Mouse (Mus musculus): ENCODE measurements around the gene Ccna2. TPM values are rescaled to one million over a fixed set of nuclear protein-coding genes. Genes with fewer than 3 reads are reported as not detected.
A peak's percentile ranks its signal among the peaks of the same experiment; 100 is the strongest.

Gene Ccna2
- polyA plus RNA-seq, 1 experiment from 2014 or later = 75.6 TPM

DNA sequence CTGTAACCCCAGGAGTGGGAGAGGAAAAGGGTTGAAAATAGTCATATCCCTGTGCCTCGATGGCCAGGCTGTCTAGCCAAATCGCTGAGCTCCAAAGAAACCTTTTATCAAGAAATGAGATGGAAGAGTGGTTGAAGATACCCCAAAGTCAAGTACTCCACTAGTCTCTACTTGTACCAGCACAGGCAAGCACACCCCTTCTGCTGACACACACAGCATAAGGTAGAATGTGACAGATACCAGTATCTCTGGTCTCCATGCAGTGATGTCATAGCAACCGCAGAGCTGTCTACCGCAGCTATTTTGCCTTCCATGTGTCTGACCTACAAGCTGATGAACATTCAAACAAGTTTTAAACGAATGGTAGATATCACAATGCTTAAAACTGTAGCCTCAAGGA, 2.1 kb downstream of the Ccna2 start:
- Histone ChIP-seq H3K4me3 (replicated peaks; ENCODE audit: low read length) (peak overlapping the region; percentile 79), H3K9ac (replicated peaks; ENCODE audit: low read depth, low read length) (no peak overlapping the region), H3K4me2 (ENCODE audit: low read length) (peak overlapping the region; percentile 98)

DNA sequence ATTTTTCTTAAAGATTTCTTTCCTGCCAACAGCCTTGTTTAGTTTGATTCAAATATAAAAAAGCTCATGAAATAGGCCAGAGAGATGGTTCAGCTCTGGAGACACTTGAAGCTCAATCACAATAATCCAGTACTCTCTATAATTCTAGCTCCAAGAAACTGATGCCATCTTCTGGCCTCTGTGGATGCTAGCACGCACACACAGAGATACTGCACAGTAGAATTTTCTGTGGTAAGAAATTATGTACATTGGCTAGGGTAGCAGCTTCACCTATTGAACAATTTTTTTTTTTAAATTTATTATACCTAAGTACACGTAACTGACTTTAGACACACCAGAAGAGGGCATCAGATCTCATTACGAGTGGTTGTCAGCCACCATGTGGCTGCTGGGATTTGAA, 8.3 kb downstream of the Ccna2 start:
- 91% methylated on average over 3 of the region's 3 CpGs for WGBS
- Histone ChIP-seq H3K4me2 (ENCODE audit: low read length) (no peak overlapping the region), H3K4me3 (replicated peaks; ENCODE audit: low read length) (no peak overlapping the region), H3K27me3 (replicated peaks; ENCODE audit: control insufficient read depth, insufficient read depth, low read length) (no peaks in the 10 kb centered on the region), H3K36me3 (ENCODE audit: control insufficient read depth, insufficient read depth) (peaks cover 37% of the 10 kb centered on the region), H3K9ac (replicated peaks; ENCODE audit: low read depth, low read length) (no peak overlapping the region), H3K9me3 (ENCODE audit: control insufficient read depth, low read length) (no peaks in the 10 kb centered on the region), H3K4me1 (replicated peaks; ENCODE audit: control insufficient read depth, insufficient read depth, low read length) (no peaks in the 10 kb centered on the region), H3K27ac (ENCODE audit: low read length) (no peak overlapping the region)
- no peak for ATAC-seq

More for the DNA sequence above, 2.1 kb downstream of the Ccna2 start:
- Histone ChIP-seq H3K36me3 (ENCODE audit: control insufficient read depth, insufficient read depth) (peaks cover 12% of the 10 kb centered on the region), H3K27me3 (replicated peaks; ENCODE audit: control insufficient read depth, insufficient read depth, low read length) (no peaks in the 10 kb centered on the region), H3K9me3 (ENCODE audit: control insufficient read depth, low read length) (no peaks in the 10 kb centered on the region), H3K4me1 (replicated peaks; ENCODE audit: control insufficient read depth, insufficient read depth, low read length) (peaks cover 21% of the 10 kb centered on the region), H3K27ac (ENCODE audit: low read length) (no peak overlapping the region)
- 85% methylated on average over 5 of the region's 5 CpGs for WGBS
- no peak for ATAC-seq

DNA sequence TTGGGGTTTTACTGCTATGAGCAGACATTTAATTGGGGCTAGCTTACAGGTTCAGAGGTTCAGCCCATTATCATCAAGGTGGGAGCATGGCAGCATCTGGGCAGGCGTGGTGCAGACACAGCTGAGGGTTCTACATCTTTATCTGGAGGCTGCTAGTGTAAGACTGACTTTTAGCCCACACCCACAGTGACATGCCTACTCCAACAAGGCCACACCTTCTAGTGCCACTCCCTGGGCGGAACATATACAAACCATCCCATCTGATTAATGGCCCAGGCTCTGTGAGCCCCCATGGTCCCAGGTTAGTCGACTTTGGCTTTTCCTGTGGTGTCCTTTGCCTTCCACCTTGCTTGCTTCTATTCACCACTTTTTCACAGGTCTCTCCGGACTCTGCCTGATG, 12.3 kb downstream of the Ccna2 start:
- Histone ChIP-seq H3K4me2 (ENCODE audit: low read length) (no peak overlapping the region), H3K9me3 (ENCODE audit: control insufficient read depth, low read length) (no peaks in the 10 kb centered on the region), H3K4me3 (replicated peaks; ENCODE audit: low read length) (no peak overlapping the region), H3K27me3 (replicated peaks; ENCODE audit: control insufficient read depth, insufficient read depth, low read length) (no peaks in the 10 kb centered on the region), H3K4me1 (replicated peaks; ENCODE audit: control insufficient read depth, insufficient read depth, low read length) (no peaks in the 10 kb centered on the region), H3K27ac (ENCODE audit: low read length) (no peak overlapping the region), H3K9ac (replicated peaks; ENCODE audit: low read depth, low read length) (no peak overlapping the region), H3K36me3 (ENCODE audit: control insufficient read depth, insufficient read depth) (peaks cover 33% of the 10 kb centered on the region)
- ATAC-seq = no peak
- 90% methylated on average over 4 of the region's 4 CpGs for WGBS

DNA sequence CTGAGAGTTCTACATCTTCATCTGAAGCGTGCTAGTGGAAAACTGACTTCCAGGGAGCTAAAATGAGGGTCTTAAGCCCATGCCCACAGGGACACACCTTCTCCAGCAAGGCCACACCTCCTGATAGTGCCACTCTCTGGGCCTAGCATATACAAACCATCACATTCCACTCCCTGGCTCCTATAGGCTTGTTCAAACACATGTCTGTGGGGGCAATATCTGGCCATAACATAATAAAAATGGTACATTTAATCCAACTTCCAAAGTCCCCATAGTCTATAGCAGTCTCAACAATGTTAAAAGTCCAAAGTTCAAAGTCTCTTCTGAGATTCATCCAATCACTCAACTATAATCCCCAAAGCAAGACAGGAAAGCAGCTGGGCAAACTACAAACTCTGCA, 14.3 kb downstream of the Ccna2 start:
- no peak for ATAC-seq
- H3K36me3 ChIP-seq (ENCODE audit: control insufficient read depth, insufficient read depth) = peaks cover 19% of the 10 kb centered on the region
- H3K4me1 ChIP-seq (replicated peaks; ENCODE audit: control insufficient read depth, insufficient read depth, low read length) = no peaks in the 10 kb centered on the region; the same call in 1 of the 2 replicates
- no peaks in the 10 kb centered on the region for H3K27me3 ChIP-seq (replicated peaks; ENCODE audit: control insufficient read depth, insufficient read depth, low read length)
- 100% methylated on average over 1 of the region's 1 CpGs for WGBS
- no peaks in the 10 kb centered on the region for H3K9me3 ChIP-seq (ENCODE audit: control insufficient read depth, low read length)
- H3K27ac ChIP-seq (ENCODE audit: low read length) = no peak overlapping the region
- no peak overlapping the region for H3K4me3 ChIP-seq (replicated peaks; ENCODE audit: low read length)
- no peak overlapping the region for H3K4me2 ChIP-seq (ENCODE audit: low read length)
- no peak overlapping the region for H3K9ac ChIP-seq (replicated peaks; ENCODE audit: low read depth, low read length)

DNA sequence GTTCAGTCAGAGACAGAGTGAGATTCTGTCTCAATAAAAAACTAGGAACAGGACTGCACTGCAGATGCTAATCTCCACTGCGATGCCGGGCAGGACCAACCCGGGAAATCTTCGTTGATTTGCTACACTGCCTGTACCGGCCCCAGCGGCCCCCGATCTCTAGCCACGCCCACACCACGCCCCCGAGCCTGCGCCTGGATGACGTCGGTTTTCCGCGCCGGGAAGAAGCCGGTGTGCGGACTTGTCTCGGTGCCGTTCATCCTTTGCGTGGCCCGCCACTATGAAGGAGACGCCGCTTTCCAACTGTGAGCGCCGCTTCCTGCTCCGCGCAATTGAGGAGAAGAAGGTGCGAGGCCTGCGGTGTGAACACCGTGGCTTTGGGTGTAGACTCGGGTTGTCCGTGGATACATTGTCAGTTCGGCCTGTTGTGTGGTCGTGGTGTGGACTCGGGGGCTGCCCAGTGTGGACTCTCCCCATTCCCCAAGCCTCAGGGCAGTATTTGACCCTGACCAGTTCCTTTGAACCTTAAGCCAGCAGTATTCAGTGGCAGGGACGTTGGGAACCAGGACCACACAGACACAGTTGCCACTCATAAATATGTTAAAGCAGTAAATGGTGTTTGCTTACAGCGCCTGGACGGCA, 19.4 kb downstream of the Ccna2 start, which contains the start of gene Exosc9:
Exosc9 (plus strand) TSS at position 201 of the 642 bp plus-strand sequence.
- Histone ChIP-seq H3K4me3 (replicated peaks; ENCODE audit: low read length) (peak within 1 kb of the TSS; percentile 62), H3K4me1 (replicated peaks; ENCODE audit: control insufficient read depth, insufficient read depth, low read length) (peaks cover 10% of the 10 kb centered on the region), H3K27ac (ENCODE audit: low read length) (peak within 1 kb of the TSS; percentile 73), H3K27me3 (replicated peaks; ENCODE audit: control insufficient read depth, insufficient read depth, low read length) (no peaks in the 10 kb centered on the region), H3K4me2 (ENCODE audit: low read length) (peak within 1 kb of the TSS; percentile 91), H3K9me3 (ENCODE audit: control insufficient read depth, low read length) (no peaks in the 10 kb centered on the region), H3K9ac (replicated peaks; ENCODE audit: low read depth, low read length) (peak within 1 kb of the TSS; percentile 63), H3K36me3 (ENCODE audit: control insufficient read depth, insufficient read depth) (peaks cover 9% of the 10 kb centered on the region; the same call in 1 of the 2 replicates)
- ATAC-seq = peak; percentile 98
- WGBS = under 1% methylated on average over 39 of the region's 39 CpGs

DNA sequence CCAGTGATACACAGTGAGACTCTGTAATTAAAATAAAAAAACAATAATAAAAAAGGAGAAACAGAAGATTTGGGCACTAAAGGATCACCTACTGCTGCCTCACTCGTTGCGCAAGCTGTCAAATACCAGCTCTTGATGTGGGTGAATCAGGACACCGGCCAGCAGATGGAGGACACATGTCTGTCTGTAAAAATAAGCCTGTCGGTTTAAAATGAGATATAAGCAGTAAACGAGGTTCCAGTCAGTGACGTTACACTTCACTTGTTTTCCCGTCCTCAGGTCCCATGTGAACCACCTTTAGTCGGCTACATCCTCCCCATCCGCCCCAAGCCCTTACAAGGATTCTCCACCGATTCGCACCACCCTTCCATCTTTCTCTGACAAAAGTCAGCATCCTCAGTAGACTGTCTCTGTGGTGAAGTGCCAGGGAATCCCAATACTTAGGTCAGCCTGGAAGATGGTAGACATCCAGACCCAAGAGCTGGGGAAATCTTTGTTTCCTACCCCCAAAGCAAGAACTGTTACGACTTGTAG, 20.0 kb downstream of the Ccna2 start:
- peaks cover 10% of the 10 kb centered on the region for H3K4me1 ChIP-seq (replicated peaks; ENCODE audit: control insufficient read depth, insufficient read depth, low read length)
- peak; percentile 17; the same call in 1 of the 2 replicates for ATAC-seq
- no peaks in the 10 kb centered on the region for H3K9me3 ChIP-seq (ENCODE audit: control insufficient read depth, low read length)
- peak overlapping the region; percentile 73 for H3K27ac ChIP-seq (ENCODE audit: low read length)
- peak overlapping the region; percentile 63 for H3K9ac ChIP-seq (replicated peaks; ENCODE audit: low read depth, low read length)
- peak overlapping the region; percentile 62 for H3K4me3 ChIP-seq (replicated peaks; ENCODE audit: low read length)
- 9% methylated on average over 12 of the region's 12 CpGs for WGBS
- no peaks in the 10 kb centered on the region for H3K27me3 ChIP-seq (replicated peaks; ENCODE audit: control insufficient read depth, insufficient read depth, low read length)
- H3K36me3 ChIP-seq (ENCODE audit: control insufficient read depth, insufficient read depth) = peaks cover 9% of the 10 kb centered on the region; the same call in 1 of the 2 replicates
- peak overlapping the region; percentile 91 for H3K4me2 ChIP-seq (ENCODE audit: low read length)

DNA sequence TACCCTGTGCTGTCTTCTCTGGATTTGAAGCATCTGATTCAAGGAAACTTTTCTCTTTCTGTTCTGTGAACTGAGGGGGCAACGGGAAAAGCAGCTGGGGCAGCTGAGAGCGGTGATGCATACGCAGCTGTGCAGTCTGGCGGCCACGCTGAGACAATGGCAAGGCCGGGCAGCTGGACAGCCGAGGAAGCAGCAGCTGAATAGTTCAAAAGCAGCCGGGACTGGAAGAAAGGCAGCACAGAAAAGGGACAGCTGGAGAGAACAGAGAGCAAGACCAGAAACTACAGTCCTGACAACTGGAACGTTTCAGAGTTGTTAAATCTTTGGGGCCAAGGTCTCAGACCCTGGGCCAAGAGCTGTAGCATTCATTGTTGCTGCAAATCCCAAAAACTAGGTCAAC, 20.6 kb downstream of the Ccna2 start:
- H3K36me3 ChIP-seq (ENCODE audit: control insufficient read depth, insufficient read depth) = peaks cover 9% of the 10 kb centered on the region; the same call in 1 of the 2 replicates
- H3K4me2 ChIP-seq (ENCODE audit: low read length) = peak overlapping the region; percentile 91
- no peaks in the 10 kb centered on the region for H3K9me3 ChIP-seq (ENCODE audit: control insufficient read depth, low read length)
- H3K27me3 ChIP-seq (replicated peaks; ENCODE audit: control insufficient read depth, insufficient read depth, low read length) = no peaks in the 10 kb centered on the region
- H3K27ac ChIP-seq (ENCODE audit: low read length) = no peak overlapping the region
- H3K4me1 ChIP-seq (replicated peaks; ENCODE audit: control insufficient read depth, insufficient read depth, low read length) = peaks cover 10% of the 10 kb centered on the region
- H3K4me3 ChIP-seq (replicated peaks; ENCODE audit: low read length) = peak overlapping the region; percentile 62
- ATAC-seq = peak; percentile 14
- WGBS = 0% methylated on average over 9 of the region's 9 CpGs
- no peak overlapping the region for H3K9ac ChIP-seq (replicated peaks; ENCODE audit: low read depth, low read length)

DNA sequence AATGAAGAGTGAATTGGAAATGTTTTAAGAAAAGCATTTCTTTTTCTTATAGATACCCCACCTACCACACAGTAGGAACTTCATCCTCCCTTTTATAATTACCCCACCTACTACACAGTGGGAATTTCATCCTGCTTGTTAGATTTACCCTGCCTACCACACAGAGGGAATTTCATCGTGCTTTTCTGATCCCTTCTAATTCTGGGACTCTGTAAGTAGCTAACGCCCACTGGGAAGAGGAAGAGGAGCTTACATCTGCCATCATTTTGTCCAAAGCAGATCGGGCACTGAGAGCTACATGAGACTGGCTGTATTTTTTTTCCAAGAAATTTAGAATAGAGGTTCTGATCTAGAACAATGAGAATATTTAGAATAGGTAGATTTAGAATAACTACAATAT, 27.0 kb downstream of the Ccna2 start:
- WGBS = 81% methylated on average over 3 of the region's 3 CpGs
- ATAC-seq = no peak

DNA sequence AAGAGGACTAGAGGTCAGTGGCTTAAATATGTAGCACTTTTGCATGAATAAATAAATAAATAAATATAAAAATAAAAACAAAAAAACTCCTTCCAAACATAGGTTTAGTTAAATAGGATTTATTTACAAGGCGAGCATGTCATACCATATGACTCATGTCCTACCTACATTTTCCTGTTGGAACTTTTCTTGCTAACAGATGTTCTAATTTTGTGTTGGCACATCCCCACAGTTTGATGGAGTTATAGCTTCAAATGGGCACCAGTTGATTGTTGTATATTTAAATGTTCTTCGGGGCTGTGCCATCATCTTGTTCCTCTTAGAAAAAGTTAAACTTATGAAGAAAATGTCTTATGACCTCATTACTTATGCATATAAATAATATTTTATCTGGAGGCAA, 30.6 kb downstream of the Ccna2 start:
- no peak overlapping the region for H3K4me2 ChIP-seq (ENCODE audit: low read length)
- no peak for ATAC-seq
- no peaks in the 10 kb centered on the region for H3K4me1 ChIP-seq (replicated peaks; ENCODE audit: control insufficient read depth, insufficient read depth, low read length)
- H3K27me3 ChIP-seq (replicated peaks; ENCODE audit: control insufficient read depth, insufficient read depth, low read length) = no peaks in the 10 kb centered on the region
- H3K9ac ChIP-seq (replicated peaks; ENCODE audit: low read depth, low read length) = no peak overlapping the region
- H3K27ac ChIP-seq (ENCODE audit: low read length) = no peak overlapping the region
- H3K36me3 ChIP-seq (ENCODE audit: control insufficient read depth, insufficient read depth) = no peaks in the 10 kb centered on the region
- no peak overlapping the region for H3K4me3 ChIP-seq (replicated peaks; ENCODE audit: low read length)
- H3K9me3 ChIP-seq (ENCODE audit: control insufficient read depth, low read length) = no peaks in the 10 kb centered on the region
- 98% methylated on average over 2 of the region's 2 CpGs for WGBS

More for the DNA sequence above, 27.0 kb downstream of the Ccna2 start:
- H3K9me3 ChIP-seq (ENCODE audit: control insufficient read depth, low read length) = no peaks in the 10 kb centered on the region
- no peak overlapping the region for H3K9ac ChIP-seq (replicated peaks; ENCODE audit: low read depth, low read length)
- no peaks in the 10 kb centered on the region for H3K27me3 ChIP-seq (replicated peaks; ENCODE audit: control insufficient read depth, insufficient read depth, low read length)
- no peak overlapping the region for H3K4me3 ChIP-seq (replicated peaks; ENCODE audit: low read length)
- no peaks in the 10 kb centered on the region for H3K36me3 ChIP-seq (ENCODE audit: control insufficient read depth, insufficient read depth)
- H3K27ac ChIP-seq (ENCODE audit: low read length) = no peak overlapping the region
- H3K4me1 ChIP-seq (replicated peaks; ENCODE audit: control insufficient read depth, insufficient read depth, low read length) = no peaks in the 10 kb centered on the region
- no peak overlapping the region for H3K4me2 ChIP-seq (ENCODE audit: low read length)
